Mouse (Mus musculus): ENCODE data around the gene Prss27.

Gene Prss27

GRCm38 (mm10) chr17:24037844-24038243, at the start of gene Prss27:
Gene Prss27 (plus strand): TSS chr17:24038144.
- DNase-seq (ENCODE audit: low spot score in 2 of 2), result no peak

DNA sequence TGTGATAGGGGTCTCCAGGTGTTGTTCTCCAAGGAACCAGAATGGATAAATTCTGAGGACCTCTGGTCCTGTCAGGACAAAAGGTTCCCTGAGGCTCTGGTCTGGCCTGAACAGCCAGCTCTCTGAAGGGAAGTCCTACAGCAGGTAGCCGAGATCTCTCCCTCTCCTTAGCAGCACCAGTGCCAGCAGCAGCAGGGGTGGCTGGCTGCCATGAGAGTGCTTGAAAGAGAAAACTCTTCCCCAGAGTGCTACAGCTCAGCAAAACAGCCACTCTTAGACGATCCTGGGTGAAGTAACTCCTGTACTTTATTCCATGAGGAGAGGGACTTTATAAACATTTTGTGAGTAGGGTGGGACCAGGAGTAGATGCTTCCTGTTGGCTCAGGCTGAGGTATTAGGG, 48.1 kb upstream of the Prss27 start:
- no peak for DNase-seq (ENCODE audit: low spot score in 2 of 2)

- no peak for DNase-seq (ENCODE audit: low spot score in 2 of 2)
Observed at GRCm38 (mm10) chr17:23992789-23993553, 45.0 kb upstream of the Prss27 start.

- DNase-seq (ENCODE audit: low spot score in 2 of 2), result peak; percentile 69 to 83
Observed at GRCm38 (mm10) chr17:23993559-23994428, 44.1 kb upstream of the Prss27 start.

DNA sequence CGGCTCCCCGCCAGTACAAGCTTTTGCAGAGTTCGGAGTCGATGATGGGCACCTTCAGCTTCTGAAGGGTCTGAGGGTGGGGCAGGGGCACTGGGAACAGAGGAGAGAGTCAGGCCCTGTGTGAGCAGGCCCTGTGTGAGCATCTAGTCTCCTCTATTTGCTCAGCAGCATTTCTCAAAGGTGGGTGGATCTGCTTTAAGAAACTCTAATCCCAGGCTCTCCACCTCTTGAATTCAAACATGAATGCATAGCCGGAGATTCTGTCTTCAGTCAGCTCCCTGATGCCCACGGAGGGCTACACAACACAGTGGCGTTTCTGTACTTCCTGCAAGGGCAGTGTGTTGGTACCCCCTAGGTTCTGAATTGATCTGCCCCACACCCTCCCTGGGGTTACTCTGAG, 43.3 kb upstream of the Prss27 start:
- DNase-seq (ENCODE audit: low spot score in 2 of 2), result no peak

DNA sequence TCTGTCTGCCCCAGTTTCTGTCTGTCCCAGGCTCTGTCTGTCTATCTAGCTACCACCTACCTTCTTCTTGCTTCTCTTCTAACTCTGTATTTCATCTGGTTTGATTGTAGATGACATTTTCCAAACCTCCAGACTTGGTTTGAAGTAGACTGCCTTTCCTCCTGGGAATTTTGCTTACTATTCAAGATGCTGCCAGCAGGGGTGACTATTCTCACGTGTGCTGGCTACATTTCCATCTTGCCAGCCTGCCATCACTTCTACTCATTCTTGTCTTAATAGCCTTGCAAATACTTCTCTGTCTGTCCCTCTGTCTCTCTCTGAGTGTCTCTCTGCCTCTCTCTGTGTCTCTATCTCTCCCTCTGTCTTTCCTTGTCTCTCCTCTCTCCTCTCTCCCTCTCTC, 42.5 kb upstream of the Prss27 start:
- no peak for DNase-seq (ENCODE audit: low spot score in 2 of 2)

- DNase-seq (ENCODE audit: low spot score in 2 of 2), result no peak
Observed at GRCm38 (mm10) chr17:23997901-23998300, 40.0 kb upstream of the Prss27 start, which contains the start of gene Prss22. Gene Prss22 (minus strand): TSS chr17:23998100.

- DNase-seq (ENCODE audit: low spot score in 2 of 2), result no peak
Observed at GRCm38 (mm10) chr17:23998383-23998782, 39.6 kb upstream of the Prss27 start.

DNA sequence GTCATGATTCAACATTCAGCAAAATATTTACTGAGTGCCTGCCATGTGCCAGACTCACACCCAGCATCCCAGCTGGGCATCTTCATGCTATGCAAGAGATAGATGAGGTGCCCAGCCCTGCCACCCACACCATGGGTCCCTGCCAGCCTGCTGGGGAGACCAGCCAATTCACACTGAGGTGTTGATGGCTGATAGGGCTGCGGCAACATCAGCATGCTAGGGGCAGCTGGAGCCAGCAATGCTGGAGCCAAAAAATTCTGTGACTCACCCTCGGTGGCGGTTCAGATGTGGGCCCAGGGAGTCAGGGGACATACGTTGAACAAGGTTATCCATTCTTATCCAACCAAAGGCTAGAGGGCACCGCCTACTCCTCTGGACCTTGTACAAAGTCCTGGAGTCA, 37.5 kb upstream of the Prss27 start:
- no peak for DNase-seq (ENCODE audit: low spot score in 2 of 2)

DNA sequence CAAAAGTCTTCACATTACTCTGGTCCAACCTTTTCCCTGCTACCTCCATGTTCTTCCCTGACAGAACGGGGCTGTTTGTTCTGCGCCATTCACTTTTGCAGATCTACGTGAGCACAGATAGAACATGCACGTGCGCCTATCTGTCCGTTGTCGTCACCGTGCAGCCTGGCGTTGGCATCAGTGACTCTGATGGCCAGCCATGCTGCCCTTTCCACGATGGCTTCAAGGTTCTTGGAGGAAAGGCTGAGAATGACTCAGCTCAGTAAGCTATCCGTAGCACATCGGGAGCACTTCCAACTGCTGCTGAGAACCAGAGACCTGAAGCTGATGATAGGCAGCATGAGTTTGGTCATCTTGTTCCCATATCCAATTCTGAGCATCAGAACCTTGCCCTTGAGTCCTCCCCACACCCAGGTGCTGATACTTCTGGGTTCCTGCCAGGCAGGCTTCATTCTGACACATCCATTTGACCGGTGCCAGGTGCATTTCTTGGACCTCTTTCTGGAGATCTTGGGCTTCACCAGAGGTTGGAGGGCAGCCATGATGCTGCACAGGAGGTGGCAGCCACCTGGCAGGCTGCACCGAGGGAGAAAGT, 33.8 kb upstream of the Prss27 start:
- no peak for DNase-seq (ENCODE audit: low spot score in 2 of 2)

DNA sequence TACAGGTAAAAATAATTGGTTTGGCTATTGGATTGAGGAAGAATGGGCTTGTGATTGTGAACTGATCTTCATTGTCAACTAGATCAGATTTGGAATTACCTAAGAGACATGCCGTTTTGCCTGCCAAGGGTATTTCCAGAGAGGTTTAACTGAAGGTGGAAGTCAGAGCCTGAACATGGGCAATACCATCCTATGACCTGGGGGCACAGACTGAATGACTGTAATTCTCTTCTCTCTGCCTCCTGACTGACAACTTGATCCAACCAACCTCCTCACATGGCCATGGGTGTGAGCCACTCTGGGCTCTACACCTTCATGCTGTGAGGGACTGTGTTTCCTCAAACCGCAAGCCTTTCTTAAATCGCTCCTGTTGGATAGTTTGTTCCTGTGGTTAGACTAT, 32.9 kb upstream of the Prss27 start:
- DNase-seq (ENCODE audit: low spot score in 2 of 2), result no peak

DNA sequence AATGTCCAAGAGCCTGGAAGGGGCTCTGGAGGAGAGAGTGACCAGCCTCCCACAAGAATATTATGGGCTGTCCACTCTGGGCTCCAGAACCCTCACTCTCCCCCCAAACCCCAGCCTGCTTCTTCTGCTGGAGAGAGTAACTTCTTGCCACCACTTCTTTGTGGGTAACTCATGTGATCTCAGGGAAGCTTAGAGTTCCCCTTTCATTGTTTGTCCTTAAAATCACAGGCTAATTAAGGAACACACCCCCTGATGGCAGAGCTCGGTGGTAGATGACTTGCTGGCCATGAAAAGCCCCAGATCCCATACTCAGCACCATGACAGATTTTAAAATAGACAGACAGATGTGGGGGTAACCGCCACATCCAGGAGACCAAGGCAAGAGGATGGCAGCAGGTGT, 31.0 kb upstream of the Prss27 start:
- no peak for DNase-seq (ENCODE audit: low spot score in 2 of 2)

DNA sequence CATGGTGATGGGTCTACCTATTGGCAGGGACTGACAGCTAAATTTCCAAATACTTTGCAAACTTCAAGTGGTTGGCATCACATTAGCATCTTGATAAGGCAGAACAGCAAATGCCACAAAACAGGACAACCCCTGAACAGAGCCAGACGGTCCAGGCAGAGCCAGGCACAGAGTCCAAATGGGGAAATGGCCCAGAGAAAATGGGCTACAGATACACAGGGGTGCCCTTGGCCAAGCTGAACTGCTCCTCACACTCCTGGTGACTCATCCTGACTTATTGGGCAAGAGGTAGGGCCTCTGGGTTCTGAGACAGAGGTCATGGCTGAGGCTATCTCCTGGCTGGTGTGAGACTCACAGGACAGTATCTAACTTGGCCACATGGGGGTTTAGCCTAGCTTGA, 30.6 kb upstream of the Prss27 start:
- DNase-seq (ENCODE audit: low spot score in 2 of 2), result no peak

DNA sequence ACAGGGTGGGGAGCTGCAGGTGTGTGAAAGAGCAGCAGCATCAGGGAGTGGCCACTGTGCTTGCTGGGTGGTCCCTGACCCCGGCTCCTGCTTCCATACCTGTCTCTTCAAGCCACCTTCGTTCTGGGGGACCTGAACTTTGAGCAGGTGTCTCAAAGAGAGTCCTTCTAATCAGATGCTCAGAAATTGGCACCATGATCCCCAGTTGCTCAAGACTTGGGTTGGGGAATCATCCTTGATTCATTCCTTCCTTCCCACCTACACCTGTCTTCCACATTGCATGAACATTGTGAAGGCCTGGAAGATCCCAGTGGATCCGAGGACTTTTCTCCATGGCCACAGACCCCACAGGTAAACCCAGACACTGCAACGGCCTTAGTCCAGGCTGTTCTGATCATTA, 29.8 kb upstream of the Prss27 start:
- DNase-seq (ENCODE audit: low spot score in 2 of 2), result no peak

GRCm38 (mm10) chr17:24009617-24010016, 28.3 kb upstream of the Prss27 start:
- DNase-seq (ENCODE audit: low spot score in 2 of 2), result no peak

DNA sequence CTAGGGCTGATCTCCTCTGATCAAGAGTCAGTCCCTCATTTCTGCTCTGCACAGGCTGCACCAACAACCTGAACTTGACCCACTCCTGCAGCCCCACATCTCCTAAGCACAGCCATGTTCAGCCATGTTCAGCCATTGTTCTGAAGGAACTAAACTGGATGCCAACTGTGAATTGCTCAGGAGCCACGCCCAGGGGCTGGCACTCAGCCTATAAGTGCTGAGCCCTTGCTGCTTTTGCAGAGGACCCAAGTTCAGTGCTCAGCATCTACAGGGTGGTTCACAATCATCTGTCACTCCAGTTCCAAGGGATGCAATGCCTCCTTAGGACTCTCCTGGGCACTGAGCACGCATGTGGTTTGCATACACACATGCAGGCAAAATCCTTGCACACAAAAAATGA, 25.0 kb upstream of the Prss27 start:
- no peak for DNase-seq (ENCODE audit: low spot score in 2 of 2)

GRCm38 (mm10) chr17:24014433-24014965, 23.4 kb upstream of the Prss27 start:
- no peak for DNase-seq (ENCODE audit: low spot score in 2 of 2)

- no peak for DNase-seq (ENCODE audit: low spot score in 2 of 2)
Observed at GRCm38 (mm10) chr17:24015727-24016126, 22.2 kb upstream of the Prss27 start.

- DNase-seq (ENCODE audit: low spot score in 2 of 2), result no peak
Observed at GRCm38 (mm10) chr17:24020696-24021095, 17.2 kb upstream of the Prss27 start.

DNA sequence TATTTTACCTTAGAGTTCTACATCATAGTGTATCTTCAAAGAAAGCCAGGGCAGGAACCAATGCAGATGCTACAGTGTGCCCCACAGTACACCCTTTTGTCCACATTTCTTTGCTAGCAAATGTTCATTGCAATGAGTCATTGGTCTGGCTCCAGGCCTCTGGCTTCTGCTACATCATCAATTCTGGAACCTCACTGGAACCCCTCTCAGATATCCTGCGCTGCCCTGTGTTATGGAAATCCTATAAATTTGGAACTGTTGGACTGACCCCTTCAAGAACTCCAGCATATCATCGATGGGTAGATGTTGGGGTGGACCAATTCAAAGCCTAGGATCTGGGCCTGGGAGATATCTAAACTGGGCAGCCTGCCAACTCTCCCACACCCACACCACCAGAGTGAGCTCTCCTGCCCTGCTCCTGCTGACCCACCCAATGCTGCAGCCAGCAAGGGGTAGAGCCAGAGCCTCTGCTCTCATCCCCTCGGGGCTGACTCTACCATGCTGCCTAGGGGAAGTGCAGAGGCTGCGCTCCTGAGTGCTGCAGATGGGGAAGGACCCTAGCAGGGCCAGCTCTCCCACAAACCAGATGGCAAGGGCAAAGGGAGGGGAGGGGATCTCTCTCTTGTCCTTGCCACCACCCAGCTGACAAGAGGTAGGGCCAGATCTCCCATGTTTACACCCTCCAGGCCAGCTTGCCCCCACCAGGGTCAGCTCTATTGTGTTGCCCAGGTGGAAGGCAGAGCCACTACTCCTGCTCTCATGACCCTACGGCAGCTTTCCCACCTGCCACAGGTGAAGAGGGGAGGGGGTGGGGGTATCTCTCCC, 16.4 kb upstream of the Prss27 start:
- DNase-seq (ENCODE audit: low spot score in 2 of 2), result peak; percentile 44 to 49

GRCm38 (mm10) chr17:24029477-24029876, 8.5 kb upstream of the Prss27 start:
- DNase-seq (ENCODE audit: low spot score in 2 of 2), result no peak

Measured in spleen, postnatal 14 days (tissue).